Mouse (Mus musculus): ENCODE data around the gene Ropn1. TPM values are rescaled to one million over a fixed set of nuclear protein-coding genes. Genes with fewer than 3 reads are reported as not detected.

Ropn1 gene
- polyA plus RNA-seq (2012; rRNA removed), result 0.33 TPM in 1 of 2 replicates, not detected in the other

GRCm38 (mm10) chr16:34649621-34650020 lies at the start of gene Ropn1:
Gene Ropn1, plus strand, starts transcription at chr16:34649921.
- no peak within 1 kb of the TSS for H3K27ac ChIP-seq (ENCODE audit: insufficient read depth, low read length)
- H3K4me3 ChIP-seq (replicated peaks; ENCODE audit: insufficient read depth, low read depth, low read length), result no peak within 1 kb of the TSS
- no peaks in the 10 kb centered on the region; the same call in 1 of the 2 replicates for H3K27me3 ChIP-seq (ENCODE audit: control insufficient read depth, insufficient read depth, low read length)
- 66% methylated on average over 7 of the region's 7 CpGs for WGBS
- DNase-seq, result no peak
- H3K4me1 ChIP-seq (ENCODE audit: control insufficient read depth, insufficient read depth, low read length), result no peaks in the 10 kb centered on the region
- TF ChIP-seq POLR2A (IDR thresholded peaks at IDR 0.05; ENCODE audit: borderline replicate concordance, insufficient read depth, low read length), result no peak
- TF ChIP-seq CTCF (IDR thresholded peaks at IDR 0.05; ENCODE audit: borderline replicate concordance, insufficient read depth, low read depth, low read length), result no peak

- DNase-seq, result no peak
- TF ChIP-seq CTCF (IDR thresholded peaks at IDR 0.05; ENCODE audit: borderline replicate concordance, insufficient read depth, low read depth, low read length), result no peak
- no peak for TF ChIP-seq POLR2A (IDR thresholded peaks at IDR 0.05; ENCODE audit: borderline replicate concordance, insufficient read depth, low read length)
- H3K27ac ChIP-seq (ENCODE audit: insufficient read depth, low read length), result no peak overlapping the region
- no peak overlapping the region for H3K4me3 ChIP-seq (replicated peaks; ENCODE audit: insufficient read depth, low read depth, low read length)
- WGBS, result 28% methylated on average over 4 of the region's 4 CpGs
- H3K27me3 ChIP-seq (ENCODE audit: control insufficient read depth, insufficient read depth, low read length), result no peaks in the 10 kb centered on the region
- H3K4me1 ChIP-seq (ENCODE audit: control insufficient read depth, insufficient read depth, low read length), result no peaks in the 10 kb centered on the region
These were observed 47.8 kb upstream of the Ropn1 start for GRCm38 (mm10) chr16:34601954-34602353.

- WGBS, result 40% methylated on average over 4 of the region's 4 CpGs
These were observed 46.6 kb upstream of the Ropn1 start for GRCm38 (mm10) chr16:34603076-34603475.

GRCm38 (mm10) chr16:34603854-34604253 lies 45.9 kb upstream of the Ropn1 start:
- 21% methylated on average over 6 of the region's 6 CpGs for WGBS
- no peak overlapping the region for H3K4me3 ChIP-seq (replicated peaks; ENCODE audit: insufficient read depth, low read depth, low read length)
- H3K4me1 ChIP-seq (ENCODE audit: control insufficient read depth, insufficient read depth, low read length), result no peaks in the 10 kb centered on the region
- no peaks in the 10 kb centered on the region for H3K27me3 ChIP-seq (ENCODE audit: control insufficient read depth, insufficient read depth, low read length)
- DNase-seq, result no peak
- no peak overlapping the region for H3K27ac ChIP-seq (ENCODE audit: insufficient read depth, low read length)
- TF ChIP-seq POLR2A (IDR thresholded peaks at IDR 0.05; ENCODE audit: borderline replicate concordance, insufficient read depth, low read length) (no peak), CTCF (IDR thresholded peaks at IDR 0.05; ENCODE audit: borderline replicate concordance, insufficient read depth, low read depth, low read length) (no peak)

More at GRCm38 (mm10) chr16:34603076-34603475, 46.6 kb upstream of the Ropn1 start:
- no peaks in the 10 kb centered on the region for H3K27me3 ChIP-seq (ENCODE audit: control insufficient read depth, insufficient read depth, low read length)
- no peak overlapping the region for H3K4me3 ChIP-seq (replicated peaks; ENCODE audit: insufficient read depth, low read depth, low read length)
- no peak for DNase-seq
- H3K27ac ChIP-seq (ENCODE audit: insufficient read depth, low read length), result no peak overlapping the region
- no peaks in the 10 kb centered on the region for H3K4me1 ChIP-seq (ENCODE audit: control insufficient read depth, insufficient read depth, low read length)
- TF ChIP-seq POLR2A (IDR thresholded peaks at IDR 0.05; ENCODE audit: borderline replicate concordance, insufficient read depth, low read length) (no peak), CTCF (IDR thresholded peaks at IDR 0.05; ENCODE audit: borderline replicate concordance, insufficient read depth, low read depth, low read length) (no peak)

GRCm38 (mm10) chr16:34605679-34606078 lies 44.0 kb upstream of the Ropn1 start:
- Histone ChIP-seq H3K4me3 (replicated peaks; ENCODE audit: insufficient read depth, low read depth, low read length) (no peak overlapping the region), H3K27me3 (ENCODE audit: control insufficient read depth, insufficient read depth, low read length) (no peaks in the 10 kb centered on the region; the same call in 1 of the 2 replicates), H3K27ac (ENCODE audit: insufficient read depth, low read length) (no peak overlapping the region), H3K4me1 (ENCODE audit: control insufficient read depth, insufficient read depth, low read length) (no peaks in the 10 kb centered on the region)
- WGBS, result 33% methylated on average over 3 of the region's 3 CpGs
- TF ChIP-seq CTCF (IDR thresholded peaks at IDR 0.05; ENCODE audit: borderline replicate concordance, insufficient read depth, low read depth, low read length), result peak; percentile 55; the same call in 1 of the 2 replicates
- no peak for TF ChIP-seq POLR2A (IDR thresholded peaks at IDR 0.05; ENCODE audit: borderline replicate concordance, insufficient read depth, low read length)
- DNase-seq, result peak; percentile 11 to 18

GRCm38 (mm10) chr16:34610137-34610536 lies 39.6 kb upstream of the Ropn1 start:
- no peak for TF ChIP-seq CTCF (IDR thresholded peaks at IDR 0.05; ENCODE audit: borderline replicate concordance, insufficient read depth, low read depth, low read length)
- TF ChIP-seq POLR2A (IDR thresholded peaks at IDR 0.05; ENCODE audit: borderline replicate concordance, insufficient read depth, low read length), result no peak
- 90% methylated on average over 1 of the region's 1 CpGs for WGBS

GRCm38 (mm10) chr16:34614021-34614420 lies 35.7 kb upstream of the Ropn1 start:
- Histone ChIP-seq H3K27me3 (ENCODE audit: control insufficient read depth, insufficient read depth, low read length) (no peaks in the 10 kb centered on the region; the same call in 1 of the 2 replicates), H3K27ac (ENCODE audit: insufficient read depth, low read length) (no peak overlapping the region), H3K4me1 (ENCODE audit: control insufficient read depth, insufficient read depth, low read length) (no peaks in the 10 kb centered on the region), H3K4me3 (replicated peaks; ENCODE audit: insufficient read depth, low read depth, low read length) (no peak overlapping the region)
- DNase-seq, result no peak
- 55% methylated on average over 2 of the region's 2 CpGs for WGBS
- TF ChIP-seq CTCF (IDR thresholded peaks at IDR 0.05; ENCODE audit: borderline replicate concordance, insufficient read depth, low read depth, low read length) (no peak), POLR2A (IDR thresholded peaks at IDR 0.05; ENCODE audit: borderline replicate concordance, insufficient read depth, low read length) (no peak)

More at GRCm38 (mm10) chr16:34610137-34610536, 39.6 kb upstream of the Ropn1 start:
- Histone ChIP-seq H3K4me1 (ENCODE audit: control insufficient read depth, insufficient read depth, low read length) (no peaks in the 10 kb centered on the region), H3K4me3 (replicated peaks; ENCODE audit: insufficient read depth, low read depth, low read length) (no peak overlapping the region), H3K27me3 (ENCODE audit: control insufficient read depth, insufficient read depth, low read length) (no peaks in the 10 kb centered on the region; the same call in 1 of the 2 replicates), H3K27ac (ENCODE audit: insufficient read depth, low read length) (no peak overlapping the region)
- DNase-seq, result no peak

- H3K27ac ChIP-seq (ENCODE audit: insufficient read depth, low read length), result no peak overlapping the region
- WGBS, result 8% methylated on average over 2 of the region's 2 CpGs
These were observed 22.1 kb upstream of the Ropn1 start for GRCm38 (mm10) chr16:34627591-34627990.

More at GRCm38 (mm10) chr16:34627591-34627990, 22.1 kb upstream of the Ropn1 start:
- DNase-seq, result no peak
- no peaks in the 10 kb centered on the region for H3K27me3 ChIP-seq (ENCODE audit: control insufficient read depth, insufficient read depth, low read length)
- no peaks in the 10 kb centered on the region for H3K4me1 ChIP-seq (ENCODE audit: control insufficient read depth, insufficient read depth, low read length)
- H3K4me3 ChIP-seq (replicated peaks; ENCODE audit: insufficient read depth, low read depth, low read length), result no peak overlapping the region
- no peak for TF ChIP-seq POLR2A (IDR thresholded peaks at IDR 0.05; ENCODE audit: borderline replicate concordance, insufficient read depth, low read length)

All from cerebellum, adult 2 months (tissue).